Mouse (Mus musculus): ENCODE measurements around the gene Agr2. TPM values are rescaled to one million over a fixed set of nuclear protein-coding genes. Genes with fewer than 3 reads are reported as not detected.

Agr2 gene
- polyA plus RNA-seq, 1 experiment from 2014 or later, result not detected

GRCm38 (mm10) chr12:36044691-36045090, 52.0 kb downstream of the Agr2 start:
- Histone ChIP-seq H3K4me3 (no peak overlapping the region), H3K9me3 (no peaks in the 10 kb centered on the region), H3K27ac (replicated peaks) (no peak overlapping the region), H3K36me3 (no peaks in the 10 kb centered on the region), H3K27me3 (no peaks in the 10 kb centered on the region), H3K4me2 (no peak overlapping the region), H3K4me1 (replicated peaks) (peaks cover 22% of the 10 kb centered on the region), H3K9ac (no peak overlapping the region)
- WGBS, result 72% methylated on average over 2 of the region's 2 CpGs
- no peak for ATAC-seq (ENCODE audit: low read depth)

GRCm38 (mm10) chr12:36046196-36046595, 53.5 kb downstream of the Agr2 start:
- 48% methylated on average over 5 of the region's 5 CpGs for WGBS

DNA sequence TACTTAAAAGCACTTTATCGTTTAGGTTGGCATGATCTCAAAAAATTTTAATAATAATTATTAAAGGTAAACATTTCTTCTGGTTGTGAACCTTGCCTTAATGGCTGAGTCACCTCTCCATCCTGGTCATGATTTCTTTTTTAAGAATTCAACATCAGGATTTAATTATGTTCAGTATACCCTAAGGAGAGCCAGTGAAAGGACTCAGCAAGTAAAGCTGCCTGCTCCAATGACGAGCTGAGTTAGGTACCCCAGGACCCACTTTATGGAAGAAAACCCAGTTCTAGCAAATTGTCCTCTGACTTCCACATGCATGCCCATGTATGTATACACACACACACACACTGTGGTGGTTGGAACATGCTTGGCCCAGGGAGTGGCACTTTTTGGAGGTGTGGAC, 54.9 kb downstream of the Agr2 start:
- Histone ChIP-seq H3K27me3 (no peaks in the 10 kb centered on the region), H3K27ac (replicated peaks) (no peak overlapping the region), H3K9ac (no peak overlapping the region), H3K4me1 (replicated peaks) (peaks cover 4% of the 10 kb centered on the region; the same call in 1 of the 2 replicates), H3K36me3 (no peaks in the 10 kb centered on the region), H3K4me3 (no peak overlapping the region), H3K4me2 (no peak overlapping the region), H3K9me3 (no peaks in the 10 kb centered on the region)
- 83% methylated on average over 2 of the region's 2 CpGs for WGBS
- ATAC-seq (ENCODE audit: low read depth), result no peak

More at GRCm38 (mm10) chr12:36046196-36046595, 53.5 kb downstream of the Agr2 start:
- ATAC-seq (ENCODE audit: low read depth), result no peak
- no peak overlapping the region for H3K4me3 ChIP-seq
- no peaks in the 10 kb centered on the region for H3K27me3 ChIP-seq
- no peak overlapping the region for H3K27ac ChIP-seq (replicated peaks)
- peaks cover 7% of the 10 kb centered on the region for H3K4me1 ChIP-seq (replicated peaks)
- H3K9ac ChIP-seq, result no peak overlapping the region
- H3K36me3 ChIP-seq, result no peaks in the 10 kb centered on the region
- H3K9me3 ChIP-seq, result no peaks in the 10 kb centered on the region
- no peak overlapping the region for H3K4me2 ChIP-seq

DNA sequence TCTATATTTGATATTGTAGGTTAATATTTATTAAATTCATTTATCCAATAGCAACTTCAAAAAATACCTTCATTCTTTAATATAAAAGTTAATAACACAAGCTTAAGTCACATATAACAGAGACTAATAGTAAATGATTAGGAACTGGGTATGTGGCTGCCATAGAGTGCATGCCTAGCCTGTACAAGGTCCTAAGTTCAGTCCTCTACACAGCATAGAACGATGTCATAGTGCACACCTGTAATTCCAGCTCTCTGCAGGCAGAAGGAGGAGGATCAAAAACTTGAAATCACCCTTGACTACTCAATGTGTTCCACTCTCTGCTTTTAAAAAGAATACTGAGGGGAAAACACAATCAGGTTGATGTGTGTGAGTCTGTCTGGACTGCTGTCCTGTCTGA, 57.6 kb downstream of the Agr2 start:
- no peaks in the 10 kb centered on the region for H3K36me3 ChIP-seq
- no peak overlapping the region for H3K4me3 ChIP-seq
- H3K9me3 ChIP-seq, result no peaks in the 10 kb centered on the region
- no peak overlapping the region for H3K4me2 ChIP-seq
- ATAC-seq (ENCODE audit: low read depth), result no peak
- no peak overlapping the region for H3K9ac ChIP-seq
- H3K27ac ChIP-seq (replicated peaks), result no peak overlapping the region
- H3K4me1 ChIP-seq (replicated peaks), result no peaks in the 10 kb centered on the region; the same call in 1 of the 2 replicates
- 91% methylated on average over 1 of the region's 1 CpGs for WGBS
- H3K27me3 ChIP-seq, result no peaks in the 10 kb centered on the region

Other genes with a start within 250 kb of the Agr2 start
- gene Agr3, start 67.3 kb upstream of the Agr2 start, polyA plus RNA-seq (2015; fragmentation: Nextera tagmentation; extraction: Ambion mirVana), result not detected in 2 replicates
- gene Tspan13, start 49.6 kb downstream of the Agr2 start, polyA plus RNA-seq (2015; fragmentation: Nextera tagmentation; extraction: Ambion mirVana), result 392 and 398 TPM in 2 replicates
- 58.3 and 62.6 TPM in 2 replicates for gene Ankmy2, start 164.2 kb downstream of the Agr2 start, polyA plus RNA-seq (2015; fragmentation: Nextera tagmentation; extraction: Ambion mirVana)
- 389 and 400 TPM in 2 replicates for gene Bzw2, start 165.2 kb downstream of the Agr2 start, polyA plus RNA-seq (2015; fragmentation: Nextera tagmentation; extraction: Ambion mirVana)